Mouse (Mus musculus) embryonic facial prominence, embryonic 15.5 days (tissue): Measurements from ENCODE around the gene Capzb. TPM values are rescaled to one million over a fixed set of nuclear protein-coding genes. Genes with fewer than 3 reads are reported as not detected.
A peak's percentile ranks its signal among the peaks of the same experiment; 100 is the strongest.

ENCODE experiments used
- ATAC-seq: fragments of 200-750 bp; cut with Nextera tagmentation; 2 replicates; pipeline ENCODE4 v1.8.0; 2017; ENCODE audit warnings: low read depth, moderate TSS enrichment; ENCODE audit not compliant: insufficient number of reproducible peaks, low FRiP score, low TSS enrichment
- H3K27ac ChIP-seq: fragments of 300-500 bp; sonication (generic); replicated peaks from 2 replicates; pipeline ENCODE4 v1.5.1; 2015; ENCODE audit warnings: mild to moderate bottlenecking, inconsistent platforms
- H3K27me3 ChIP-seq: fragments of 300-500 bp; sonication (generic); 2 replicates; pipeline ENCODE4 v1.6.1; 2015; ENCODE audit warnings: inconsistent platforms
- H3K36me3 ChIP-seq: fragments of 300-500 bp; sonication (generic); 2 replicates; pipeline ENCODE4 v1.6.1; 2015; ENCODE audit warnings: mild to moderate bottlenecking, inconsistent platforms
- H3K4me1 ChIP-seq: fragments of 300-500 bp; sonication (generic); 2 replicates; pipeline ENCODE4 v1.6.1; 2015; ENCODE audit warnings: inconsistent platforms
- H3K4me2 ChIP-seq: fragments of 300-500 bp; sonication (generic); replicated peaks from 2 replicates; pipeline ENCODE4 v1.6.1; 2015; ENCODE audit warnings: mild to moderate bottlenecking, inconsistent platforms
- H3K4me3 ChIP-seq: fragments of 300-500 bp; sonication (generic); replicated peaks from 2 replicates; pipeline ENCODE4 v1.5.1; 2015; ENCODE audit warnings: mild to moderate bottlenecking, inconsistent platforms
- H3K9ac ChIP-seq: fragments of 300-500 bp; sonication (generic); 2 replicates; pipeline ENCODE4 v1.6.1; 2015; ENCODE audit warnings: inconsistent platforms
- H3K9me3 ChIP-seq: fragments of 300-500 bp; sonication (generic); replicated peaks from 2 replicates; pipeline ENCODE4 v1.6.1; 2016; ENCODE audit warnings: inconsistent platforms
- WGBS: fragments of 180-500 bp; shearing (Covaris S2); methylation state at CpG from one replicate; pipeline ENCODE4 v1.1.7; 2015; 5-methylcytosine and 5-hydroxymethylcytosine counted together
- polyA plus RNA-seq: library from polyadenylated mRNA; unstranded; fragments of >200 nt; fragmentation: Nextera tagmentation; extraction: Ambion mirVana; gene quantifications from 2 replicates; pipeline ENCODE4 v1.2.1, GENCODE M21; 2015

The Capzb gene
- polyA plus RNA-seq, 1 experiment from 2014 or later = 397 TPM

DNA sequence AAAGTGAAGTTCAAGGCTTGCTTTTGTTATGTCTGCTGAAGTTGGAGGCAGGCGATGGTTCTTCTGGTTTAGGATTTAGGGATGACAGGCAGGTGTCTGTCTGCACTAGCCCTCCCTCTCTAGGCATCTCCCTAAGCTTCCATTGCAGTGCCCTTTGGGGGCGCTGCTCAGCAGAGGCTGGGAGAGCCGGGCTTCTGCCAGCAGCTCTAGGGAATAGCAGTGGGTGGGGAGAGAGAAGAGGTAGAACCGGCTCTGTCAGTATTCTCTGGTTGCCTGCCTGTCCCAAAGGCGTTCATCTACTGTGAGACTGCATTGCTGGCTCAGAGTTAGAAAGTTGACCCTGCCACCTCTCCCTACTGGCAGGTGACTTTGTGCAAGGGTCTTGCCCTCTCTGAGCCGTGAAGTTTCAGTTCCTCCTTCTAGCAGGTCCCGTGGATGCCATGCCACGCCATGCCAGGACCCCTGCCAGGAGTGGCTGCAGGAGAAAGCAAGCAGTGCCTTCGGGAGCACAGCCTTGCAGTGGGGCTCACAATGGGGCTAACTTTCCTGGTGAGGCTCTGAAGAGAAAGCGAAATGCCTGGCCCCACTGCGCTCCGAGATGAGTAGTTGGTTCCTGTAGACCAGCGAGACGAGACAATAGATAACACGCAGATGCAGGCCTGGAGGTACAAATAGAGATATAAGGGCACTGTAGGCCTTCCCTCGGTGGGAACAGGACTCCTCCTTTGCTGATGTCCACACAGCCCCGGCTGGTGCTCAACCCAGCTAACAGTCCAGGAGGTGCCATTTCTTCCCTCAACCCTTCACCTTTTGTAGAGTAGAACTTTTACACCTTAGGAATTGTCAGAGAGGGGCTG lies 19.5 kb downstream of the Capzb start:
- no peak overlapping the region for H3K9ac ChIP-seq
- H3K27ac ChIP-seq = peak overlapping the region; percentile 80
- H3K27me3 ChIP-seq = no peaks in the 10 kb centered on the region
- 50% methylated on average over 17 of the region's 17 CpGs for WGBS
- peak overlapping the region; percentile 34; the same call in 1 of the 2 replicates for H3K4me2 ChIP-seq
- ATAC-seq = no peak
- H3K36me3 ChIP-seq = no peaks in the 10 kb centered on the region; the same call in 1 of the 2 replicates
- no peaks in the 10 kb centered on the region for H3K9me3 ChIP-seq
- peaks cover 96% of the 10 kb centered on the region for H3K4me1 ChIP-seq
- no peak overlapping the region for H3K4me3 ChIP-seq

DNA sequence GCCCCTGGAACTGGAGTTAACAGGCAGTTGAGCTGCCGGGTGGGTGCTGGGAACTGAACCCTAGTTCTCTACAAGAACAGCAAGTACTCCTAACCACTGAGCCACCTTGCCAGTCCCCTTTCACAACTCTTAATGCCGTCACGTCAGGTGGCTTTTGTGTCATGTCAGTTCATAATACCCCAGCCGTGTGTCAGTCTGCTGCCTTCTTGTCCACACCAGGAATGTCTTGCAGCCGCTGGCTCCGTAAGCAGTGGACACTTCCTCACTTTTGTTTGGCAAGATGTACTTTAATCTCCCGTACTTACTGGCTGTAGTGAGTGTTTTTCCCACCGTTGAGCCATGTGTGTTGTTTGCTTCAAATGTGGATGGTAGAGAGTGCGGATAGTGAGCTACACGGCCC lies 20.4 kb downstream of the Capzb start:
- Histone ChIP-seq H3K4me3 (no peak overlapping the region), H3K9me3 (no peaks in the 10 kb centered on the region), H3K9ac (no peak overlapping the region), H3K27me3 (no peaks in the 10 kb centered on the region), H3K27ac (peak overlapping the region; percentile 88), H3K36me3 (no peaks in the 10 kb centered on the region; the same call in 1 of the 2 replicates), H3K4me2 (no peak overlapping the region), H3K4me1 (peaks cover 95% of the 10 kb centered on the region)
- no peak for ATAC-seq
- WGBS = 72% methylated on average over 10 of the region's 10 CpGs

DNA sequence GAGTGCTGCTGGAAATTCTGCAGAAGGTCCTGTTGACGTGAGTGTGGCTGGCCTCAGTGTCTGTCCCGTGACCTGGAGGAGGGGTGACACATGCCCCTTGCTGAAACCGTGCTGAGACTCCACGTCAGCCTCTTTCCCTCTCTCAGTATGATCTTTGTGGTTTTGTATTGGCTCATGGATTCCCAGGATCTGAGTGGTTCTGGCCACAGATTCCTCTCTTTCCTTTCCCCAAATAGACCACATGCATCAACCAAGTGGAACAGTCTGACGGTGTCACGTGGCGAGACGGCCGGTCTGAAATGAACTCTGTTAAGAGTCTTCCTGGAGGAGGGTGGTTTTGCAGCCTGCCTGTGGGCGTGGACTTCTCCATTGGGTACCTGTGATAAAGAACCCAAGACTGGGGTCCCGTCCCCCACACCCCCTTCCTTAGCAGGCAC lies 21.3 kb downstream of the Capzb start:
- Histone ChIP-seq H3K27me3 (no peaks in the 10 kb centered on the region), H3K36me3 (no peaks in the 10 kb centered on the region; the same call in 1 of the 2 replicates), H3K9me3 (no peaks in the 10 kb centered on the region), H3K9ac (no peak overlapping the region), H3K4me1 (peaks cover 93% of the 10 kb centered on the region), H3K4me3 (no peak overlapping the region), H3K27ac (peak overlapping the region; percentile 88), H3K4me2 (peak overlapping the region; percentile 23)
- 19% methylated on average over 11 of the region's 11 CpGs for WGBS
- ATAC-seq = peak; percentile 40; the same call in 1 of the 2 replicates

DNA sequence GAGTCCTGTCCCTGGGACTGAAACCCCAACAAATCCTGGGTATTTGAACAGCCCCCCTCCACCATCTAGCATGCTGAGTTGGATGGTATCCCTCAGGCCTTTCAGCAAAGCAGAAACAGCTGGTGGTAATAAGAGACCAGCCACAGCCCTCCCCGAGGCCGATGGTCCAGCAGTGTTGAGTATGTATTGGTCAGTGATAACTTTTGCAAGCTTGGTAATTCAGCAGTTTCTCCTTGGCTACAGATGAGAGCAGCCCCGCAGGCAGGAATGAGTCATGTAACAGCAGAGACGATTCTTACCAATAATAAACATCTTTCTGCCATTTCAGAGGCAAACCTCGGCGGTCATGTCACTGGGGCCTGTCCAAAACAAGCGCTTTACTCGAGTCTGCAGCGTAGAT lies 23.9 kb downstream of the Capzb start:
- Histone ChIP-seq H3K36me3 (no peaks in the 10 kb centered on the region; the same call in 1 of the 2 replicates), H3K4me2 (no peak overlapping the region), H3K9me3 (no peaks in the 10 kb centered on the region), H3K27ac (peak overlapping the region; percentile 88), H3K4me1 (peaks cover 86% of the 10 kb centered on the region), H3K27me3 (no peaks in the 10 kb centered on the region), H3K9ac (no peak overlapping the region), H3K4me3 (no peak overlapping the region)
- 24% methylated on average over 9 of the region's 9 CpGs for WGBS
- peak; percentile 52; the same call in 1 of the 2 replicates for ATAC-seq

DNA sequence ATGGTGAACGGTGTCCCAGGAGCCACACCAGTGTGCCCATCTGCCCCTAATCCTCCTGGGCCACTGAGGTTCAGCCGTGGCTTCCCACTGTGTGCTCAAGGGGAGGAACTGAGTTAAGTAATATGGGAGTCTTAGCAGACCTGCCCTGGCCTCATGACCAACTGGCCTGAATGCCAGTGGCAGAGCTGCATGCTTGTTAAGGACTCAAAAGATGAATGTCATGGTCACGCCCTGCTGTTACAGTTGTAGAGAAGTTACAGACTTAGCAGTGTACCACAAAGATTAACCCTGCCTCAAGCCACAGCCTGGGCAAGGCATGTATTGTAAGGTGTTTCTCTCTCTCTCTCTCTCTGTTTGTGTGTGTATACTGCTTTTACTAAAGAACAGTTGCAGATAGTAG lies 25.8 kb downstream of the Capzb start:
- no peaks in the 10 kb centered on the region for H3K9me3 ChIP-seq
- peaks cover 71% of the 10 kb centered on the region for H3K4me1 ChIP-seq
- WGBS = 78% methylated on average over 3 of the region's 3 CpGs
- no peak overlapping the region for H3K9ac ChIP-seq
- ATAC-seq = no peak
- no peaks in the 10 kb centered on the region for H3K27me3 ChIP-seq
- no peaks in the 10 kb centered on the region; the same call in 1 of the 2 replicates for H3K36me3 ChIP-seq
- no peak overlapping the region; the same call in 1 of the 2 replicates for H3K27ac ChIP-seq
- no peak overlapping the region for H3K4me3 ChIP-seq
- no peak overlapping the region for H3K4me2 ChIP-seq

DNA sequence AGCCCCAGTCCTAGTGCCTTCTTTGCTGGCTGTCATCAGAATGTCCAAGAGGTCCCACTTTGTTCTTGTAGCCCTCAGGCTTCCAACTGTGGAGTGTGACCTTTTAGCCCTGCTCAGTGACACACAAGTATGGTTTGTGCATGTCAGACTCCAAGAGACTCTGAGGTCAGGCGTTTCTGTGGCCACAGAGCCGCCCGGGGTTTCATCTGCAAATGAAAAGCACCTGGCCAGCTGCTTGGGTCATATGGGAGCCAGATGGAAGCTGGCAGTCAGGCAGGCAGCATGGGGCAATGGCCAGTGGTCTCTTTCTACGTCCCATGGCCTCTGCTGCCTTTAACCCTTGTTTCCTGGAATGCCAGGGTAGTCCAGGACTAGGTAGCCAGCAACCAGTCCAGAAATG lies 27.0 kb downstream of the Capzb start:
- Histone ChIP-seq H3K9ac (no peak overlapping the region), H3K27me3 (no peaks in the 10 kb centered on the region), H3K4me3 (no peak overlapping the region), H3K4me1 (peaks cover 62% of the 10 kb centered on the region), H3K4me2 (no peak overlapping the region), H3K27ac (no peak overlapping the region), H3K36me3 (no peaks in the 10 kb centered on the region; the same call in 1 of the 2 replicates), H3K9me3 (no peaks in the 10 kb centered on the region)
- no peak for ATAC-seq
- 31% methylated on average over 4 of the region's 4 CpGs for WGBS

DNA sequence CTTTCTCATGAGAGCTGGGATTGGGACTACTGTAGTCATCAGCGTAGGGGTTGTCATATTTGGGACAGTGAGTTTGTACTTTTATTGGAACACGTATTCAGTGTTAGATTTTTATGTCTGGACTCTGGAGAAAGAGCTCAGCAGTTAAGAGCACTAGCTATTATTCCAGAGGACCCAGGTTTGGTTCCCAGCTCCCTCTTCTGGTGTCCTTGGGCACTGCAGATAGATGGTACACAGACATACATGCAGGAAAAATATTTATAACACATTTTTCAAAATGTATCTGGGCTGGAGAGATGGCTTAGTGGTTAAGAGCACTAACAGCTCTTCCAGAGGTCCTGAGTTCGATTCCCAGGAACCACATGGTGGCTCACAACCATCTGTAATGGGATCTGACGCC lies 28.3 kb downstream of the Capzb start:
- H3K36me3 ChIP-seq = peaks cover 4% of the 10 kb centered on the region; the same call in 1 of the 2 replicates
- H3K4me1 ChIP-seq = peaks cover 55% of the 10 kb centered on the region
- no peak overlapping the region for H3K4me3 ChIP-seq
- no peaks in the 10 kb centered on the region for H3K9me3 ChIP-seq
- 92% methylated on average over 4 of the region's 4 CpGs for WGBS
- no peak overlapping the region for H3K27ac ChIP-seq
- H3K9ac ChIP-seq = no peak overlapping the region
- no peak overlapping the region for H3K4me2 ChIP-seq
- ATAC-seq = no peak
- no peaks in the 10 kb centered on the region for H3K27me3 ChIP-seq

DNA sequence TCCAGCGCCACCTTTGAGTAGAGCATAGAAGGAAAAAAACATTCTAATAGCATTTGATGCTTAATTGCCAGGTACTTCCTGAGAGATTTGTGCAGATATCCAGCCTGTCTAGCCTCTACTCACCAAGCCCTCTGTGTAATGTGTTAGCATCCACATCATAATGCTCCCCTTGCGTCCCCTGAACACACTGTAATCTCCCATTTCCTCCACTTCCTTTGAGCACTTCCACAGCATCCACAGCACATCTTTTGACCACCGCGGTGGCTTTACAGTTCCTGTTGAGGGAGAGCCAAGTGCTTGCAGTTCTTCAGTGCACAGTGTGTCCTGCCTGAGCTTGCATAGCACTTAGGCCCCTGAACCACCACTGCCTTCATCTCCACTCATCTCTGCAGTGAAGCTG lies 29.1 kb downstream of the Capzb start:
- no peak overlapping the region for H3K9ac ChIP-seq
- H3K27ac ChIP-seq = no peak overlapping the region
- no peaks in the 10 kb centered on the region for H3K9me3 ChIP-seq
- no peak overlapping the region for H3K4me3 ChIP-seq
- H3K27me3 ChIP-seq = no peaks in the 10 kb centered on the region
- H3K36me3 ChIP-seq = peaks cover 7% of the 10 kb centered on the region; the same call in 1 of the 2 replicates
- WGBS = 87% methylated on average over 4 of the region's 4 CpGs
- no peak overlapping the region for H3K4me2 ChIP-seq
- no peak for ATAC-seq
- peaks cover 54% of the 10 kb centered on the region for H3K4me1 ChIP-seq

DNA sequence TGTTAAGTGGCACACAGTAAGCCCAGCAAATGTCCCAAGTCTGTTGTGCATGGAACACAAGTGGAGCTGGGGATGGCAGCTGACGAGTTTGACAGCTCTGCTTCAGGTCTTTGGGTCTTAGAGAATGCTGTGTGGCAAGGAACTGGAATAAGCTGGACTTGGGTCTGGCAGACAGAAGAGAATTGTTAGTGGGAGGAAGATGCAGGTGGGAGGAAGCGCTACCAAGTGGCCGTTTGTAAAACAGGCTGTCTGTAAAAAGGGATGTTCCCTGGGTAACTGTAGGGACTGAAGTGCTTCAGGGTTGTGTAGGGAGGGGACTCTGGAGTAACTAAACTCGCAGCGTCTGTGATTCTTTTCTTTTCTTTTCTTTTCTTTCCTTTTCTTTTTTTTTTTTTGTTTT lies 32.4 kb downstream of the Capzb start:
- Histone ChIP-seq H3K36me3 (peaks cover 7% of the 10 kb centered on the region; the same call in 1 of the 2 replicates), H3K9me3 (no peaks in the 10 kb centered on the region), H3K4me1 (peaks cover 52% of the 10 kb centered on the region), H3K27me3 (no peaks in the 10 kb centered on the region), H3K4me3 (no peak overlapping the region), H3K27ac (no peak overlapping the region), H3K4me2 (no peak overlapping the region), H3K9ac (no peak overlapping the region)
- ATAC-seq = no peak
- 70% methylated on average over 5 of the region's 5 CpGs for WGBS

DNA sequence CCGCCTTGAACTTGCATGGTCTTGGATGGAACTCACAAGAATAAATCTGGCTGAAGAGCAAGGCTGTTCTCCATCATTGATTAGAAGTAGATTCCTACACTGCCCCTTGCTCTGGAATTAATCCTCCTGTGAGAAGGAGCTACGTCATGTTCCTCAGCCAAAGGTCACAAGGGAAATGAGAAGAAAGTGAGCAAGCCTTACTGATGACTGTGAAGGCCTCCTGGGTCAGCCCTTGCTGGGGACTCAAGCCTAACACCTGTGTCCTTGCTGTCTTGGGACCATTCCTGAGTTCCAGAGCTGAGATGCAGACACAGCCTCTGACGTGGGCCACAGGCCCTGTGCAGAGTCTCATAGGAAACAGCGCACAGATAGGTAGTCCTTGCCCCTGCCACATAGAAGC lies 33.2 kb downstream of the Capzb start:
- Histone ChIP-seq H3K4me2 (no peak overlapping the region), H3K27me3 (no peaks in the 10 kb centered on the region), H3K27ac (no peak overlapping the region), H3K9ac (no peak overlapping the region), H3K4me1 (peaks cover 59% of the 10 kb centered on the region), H3K9me3 (no peaks in the 10 kb centered on the region), H3K4me3 (no peak overlapping the region), H3K36me3 (peaks cover 7% of the 10 kb centered on the region; the same call in 1 of the 2 replicates)
- no peak for ATAC-seq
- WGBS = 77% methylated on average over 4 of the region's 4 CpGs

DNA sequence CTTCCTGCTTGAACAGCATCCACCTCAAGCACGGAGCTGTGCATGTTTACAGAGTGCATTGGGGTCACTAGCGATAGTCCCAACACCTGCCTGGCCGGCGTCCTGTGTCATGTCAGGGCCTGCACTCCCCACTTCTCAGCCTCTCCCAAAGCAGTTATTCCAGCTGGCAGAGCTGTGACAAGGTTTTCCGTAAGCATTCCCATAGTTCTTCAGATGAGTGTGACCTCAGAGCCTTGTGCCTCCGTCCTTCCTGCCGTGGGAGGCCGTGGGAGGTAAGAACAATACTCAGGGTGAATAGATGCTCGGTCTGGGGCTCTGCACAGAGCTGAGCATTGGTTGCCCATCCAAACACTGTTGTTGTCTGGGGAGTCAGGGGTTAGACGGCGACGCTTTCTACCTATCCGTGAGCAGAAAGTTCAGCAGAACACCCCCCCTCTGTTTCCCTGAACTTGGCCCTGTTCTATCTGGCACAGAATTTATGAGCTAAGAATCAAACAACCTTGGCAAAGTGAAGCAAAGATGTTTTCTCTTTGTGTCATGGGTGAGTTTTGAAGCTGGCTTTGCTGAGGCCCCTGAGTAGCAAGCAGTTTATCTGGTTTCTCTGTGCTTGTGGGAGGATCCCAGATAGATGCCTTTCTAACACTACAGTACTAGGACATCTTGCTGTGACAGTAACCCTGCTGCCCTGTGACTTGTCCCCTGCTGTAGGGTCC lies 34.0 kb downstream of the Capzb start:
- no peaks in the 10 kb centered on the region for H3K9me3 ChIP-seq
- peaks cover 7% of the 10 kb centered on the region; the same call in 1 of the 2 replicates for H3K36me3 ChIP-seq
- 69% methylated on average over 13 of the region's 13 CpGs for WGBS
- no peaks in the 10 kb centered on the region for H3K27me3 ChIP-seq
- no peak overlapping the region for H3K4me3 ChIP-seq
- peaks cover 63% of the 10 kb centered on the region for H3K4me1 ChIP-seq
- no peak overlapping the region for H3K4me2 ChIP-seq
- H3K27ac ChIP-seq = 0 out of 2 replicates have a peak overlapping the region, but pooled peaks have one; percentile 48
- no peak overlapping the region for H3K9ac ChIP-seq
- no peak for ATAC-seq
